Mouse (Mus musculus): ENCODE measurements around the gene Cacna1c.

The Cacna1c gene

DNA sequence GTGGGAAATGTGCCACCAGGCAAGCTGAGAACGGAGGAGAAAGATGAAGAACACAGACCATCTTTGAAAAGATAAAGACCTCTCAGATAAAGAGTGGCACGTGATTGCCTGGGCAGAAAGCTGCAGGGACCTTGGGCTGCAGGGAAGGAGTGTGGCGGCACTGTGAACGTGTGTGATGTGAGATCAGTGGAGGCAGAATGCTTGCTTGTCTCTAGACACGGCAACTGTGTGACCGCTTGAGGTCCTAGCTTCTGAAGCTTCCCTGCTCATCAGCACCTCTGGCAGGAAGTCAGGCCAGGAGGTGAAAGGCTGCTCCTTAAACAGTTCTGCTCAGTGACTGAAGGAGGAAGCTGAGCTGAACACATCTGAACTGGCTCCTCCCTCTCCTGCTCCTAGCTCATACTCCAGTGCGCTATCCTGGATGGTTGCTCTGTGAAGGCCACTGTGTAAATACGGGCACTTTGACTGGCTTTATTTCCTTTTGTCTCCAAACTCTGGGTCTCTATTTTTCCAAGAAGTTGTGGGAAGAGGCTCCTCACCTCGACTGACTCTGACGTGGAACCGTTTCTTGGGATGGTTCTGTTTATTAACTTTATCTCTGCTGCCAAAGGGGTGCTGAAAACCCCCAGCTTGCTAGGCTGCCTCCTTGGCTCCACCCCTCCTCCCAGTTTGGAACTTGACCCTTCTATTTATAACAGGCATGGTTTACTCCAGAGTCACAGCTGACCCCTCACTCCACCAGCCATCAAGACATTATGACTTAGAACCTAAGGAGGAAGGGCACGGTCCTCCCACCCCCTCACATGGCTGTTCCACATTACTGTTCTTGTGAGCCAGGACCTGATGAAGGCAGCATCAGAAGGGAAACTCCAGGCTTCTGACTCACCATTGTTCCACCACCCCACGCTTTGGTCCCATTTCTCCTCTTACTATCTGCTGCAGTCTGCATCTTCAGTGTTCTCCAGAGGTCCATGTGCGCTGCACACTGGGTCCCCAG is 357.0 kb downstream of the Cacna1c start:
- DNase-seq = no peak

DNA sequence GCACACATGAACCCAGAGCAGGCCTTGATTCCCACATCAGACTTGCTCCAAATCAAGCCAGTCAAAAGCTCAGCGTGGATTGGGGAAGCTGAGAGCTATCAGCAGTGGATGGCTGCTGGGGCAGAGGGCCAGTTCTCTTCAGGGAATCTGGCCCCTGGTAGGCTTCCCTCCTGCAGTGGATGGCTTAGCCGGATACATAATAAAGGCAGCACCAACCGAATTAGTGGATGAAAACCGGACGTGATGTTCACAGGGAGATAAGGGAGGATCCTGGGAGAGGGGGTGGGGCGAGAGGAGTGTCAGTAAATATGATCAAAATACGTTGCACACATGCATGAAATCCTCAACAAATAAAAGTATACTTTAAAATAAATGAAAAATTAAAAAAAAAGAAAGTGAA is 359.5 kb downstream of the Cacna1c start:
- DNase-seq = no peak

DNA sequence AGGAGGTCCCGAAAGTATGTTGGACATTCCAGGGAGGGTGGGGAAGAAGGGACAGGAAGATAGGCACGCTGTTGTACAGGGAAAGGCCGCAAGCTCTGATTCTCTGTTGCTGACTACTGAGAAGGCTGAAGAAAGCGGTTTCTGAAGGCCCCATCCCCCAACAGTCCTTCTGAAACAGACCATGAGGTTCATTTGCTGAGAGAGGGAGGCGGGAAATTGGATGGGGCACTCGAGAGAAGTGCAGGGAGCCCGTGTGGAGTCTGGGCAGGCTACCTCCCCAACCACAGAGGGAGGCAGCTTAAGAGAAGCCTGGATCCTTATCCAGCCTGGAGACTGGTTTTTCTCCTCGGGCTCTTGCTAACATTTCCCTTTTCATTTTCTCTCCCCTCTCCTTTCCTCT is 362.2 kb downstream of the Cacna1c start:
- DNase-seq = no peak

- DNase-seq = no peak
These were observed 363.2 kb downstream of the Cacna1c start for GRCm38 (mm10) chr6:118833049-118833448.

DNA sequence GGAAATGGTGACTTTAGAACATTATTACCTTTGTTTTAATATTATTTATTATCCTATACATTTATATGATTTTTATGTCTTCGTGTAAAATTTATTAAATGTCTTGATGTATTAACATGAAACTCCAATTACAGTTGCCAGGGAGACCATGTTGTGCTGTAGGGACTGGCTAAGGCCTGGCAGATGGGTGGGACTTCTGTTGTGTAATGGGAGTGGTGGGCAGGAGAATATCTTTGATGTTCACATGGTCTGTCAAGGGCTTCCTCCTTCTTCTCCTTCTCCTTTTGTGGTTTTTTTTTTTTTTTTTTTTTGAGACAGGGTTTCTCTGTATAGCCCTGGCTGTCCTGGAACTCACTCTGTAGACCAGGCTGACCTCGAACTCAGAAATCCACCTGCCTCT is 363.6 kb downstream of the Cacna1c start:
- no peak for DNase-seq

DNA sequence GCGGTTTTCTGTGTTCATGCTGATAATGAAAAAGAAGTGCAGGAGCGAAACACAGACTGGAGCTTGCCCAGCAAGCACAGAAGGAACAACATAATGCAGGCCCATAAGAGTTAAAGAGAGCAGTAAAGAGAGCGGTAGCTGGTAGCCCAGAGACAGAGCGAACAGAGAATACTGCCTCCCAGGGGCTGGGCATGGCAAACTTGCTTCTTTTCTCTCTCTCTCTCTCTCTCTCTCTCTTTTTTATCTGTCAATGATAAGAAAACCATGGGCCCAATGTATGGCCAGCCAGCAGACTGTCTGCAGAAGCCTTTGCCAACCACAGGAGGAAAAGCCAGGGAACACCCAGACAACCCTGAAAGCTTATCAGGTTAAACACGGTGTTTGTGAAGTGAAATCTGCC is 365.4 kb downstream of the Cacna1c start:
- DNase-seq = no peak

- no peak for DNase-seq
These were observed 368.0 kb downstream of the Cacna1c start for GRCm38 (mm10) chr6:118828187-118828586.

- DNase-seq = no peak
These were observed 368.7 kb downstream of the Cacna1c start for GRCm38 (mm10) chr6:118827560-118827959.

DNA sequence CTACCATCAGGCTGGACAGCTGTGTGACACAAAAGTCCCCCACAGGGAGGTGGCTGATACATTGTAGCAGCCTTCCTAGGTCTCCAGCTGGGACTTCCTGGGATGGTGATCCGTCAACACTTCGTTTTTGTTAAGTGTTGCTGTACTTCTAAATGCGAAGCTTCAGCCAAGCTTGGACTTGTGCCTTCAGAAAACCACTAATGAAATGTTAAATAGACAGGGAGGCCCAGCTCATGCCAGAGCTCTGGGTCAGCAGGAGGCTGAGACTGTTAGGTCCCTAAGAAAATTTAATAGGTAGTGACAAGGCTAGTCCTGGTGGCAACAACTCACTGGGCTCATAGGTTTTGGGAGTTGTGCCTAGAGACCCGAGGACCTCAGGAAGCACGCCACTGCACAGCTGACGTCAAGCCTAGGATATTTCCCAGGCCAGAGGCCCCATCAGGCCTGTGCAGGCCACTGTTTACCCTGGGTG is 370.8 kb downstream of the Cacna1c start:
- no peak for DNase-seq

DNA sequence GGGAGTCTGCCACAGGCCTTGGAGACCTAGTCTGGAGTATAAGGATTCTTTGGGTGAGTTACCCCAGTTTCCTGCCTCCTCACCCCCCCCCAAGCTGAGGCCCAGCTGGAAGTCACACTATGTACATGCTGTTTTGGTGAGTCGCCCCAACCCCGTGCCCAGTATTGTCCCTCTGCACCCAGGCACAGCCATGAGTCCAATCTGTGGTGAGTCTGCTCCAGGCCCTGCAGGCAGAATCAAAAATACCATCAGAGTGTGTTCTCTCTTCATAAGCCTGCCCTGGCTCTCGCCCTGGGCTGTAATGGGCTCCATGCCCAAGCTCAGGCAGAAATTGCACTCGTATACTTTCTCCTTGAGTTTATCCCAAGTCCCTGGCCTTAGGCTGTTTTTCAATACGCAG is 374.7 kb downstream of the Cacna1c start:
- no peak for DNase-seq

- no peak for DNase-seq
These were observed 376.6 kb downstream of the Cacna1c start for GRCm38 (mm10) chr6:118819657-118820056.

DNA sequence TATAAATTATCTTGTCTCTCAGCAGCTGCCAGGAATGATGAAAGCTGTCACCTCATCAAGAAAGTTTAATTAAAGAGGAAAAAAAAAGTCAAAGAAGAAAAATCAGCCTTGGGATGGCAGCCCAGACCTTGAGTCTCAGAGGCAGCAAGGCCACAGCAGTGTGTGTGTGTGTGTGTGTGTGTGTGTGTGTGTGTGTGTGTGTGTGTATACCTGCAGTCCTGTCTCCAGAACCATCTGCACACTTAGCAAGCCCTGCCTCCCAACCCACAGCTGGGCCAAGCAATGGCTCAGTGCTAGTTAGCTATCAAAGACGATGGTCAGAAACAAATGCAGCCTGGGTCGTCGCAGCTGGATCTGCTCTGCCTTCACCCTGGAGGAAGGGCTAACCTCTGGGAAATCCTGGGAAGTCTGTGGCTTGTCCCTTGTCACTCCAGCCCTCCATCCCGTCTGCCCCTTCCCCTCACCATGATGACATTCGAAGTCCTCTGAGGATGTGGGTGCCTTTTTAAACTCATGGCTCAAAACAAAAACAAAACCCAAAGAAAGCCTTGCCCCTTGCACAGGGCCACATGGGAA is 378.2 kb downstream of the Cacna1c start:
- DNase-seq = no peak

DNA sequence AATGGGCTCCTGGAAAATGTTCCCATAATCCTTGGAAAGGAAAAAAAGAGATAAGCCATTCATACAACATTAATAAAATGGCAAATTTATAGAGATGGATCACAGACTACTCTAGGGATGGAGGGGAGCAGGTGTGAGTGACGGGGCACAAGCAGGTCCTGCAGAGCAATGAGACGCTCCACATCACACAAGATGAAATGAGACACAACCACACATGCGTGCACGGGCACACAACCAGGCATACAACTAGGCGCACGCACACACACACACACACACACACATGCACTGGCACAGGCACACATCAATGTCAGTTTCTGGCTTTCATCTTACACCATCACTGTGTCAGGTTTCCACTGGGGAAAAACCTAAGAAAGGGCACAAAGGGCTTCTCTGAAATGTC is 380.0 kb downstream of the Cacna1c start:
- DNase-seq = no peak

- DNase-seq = no peak
These were observed 383.7 kb downstream of the Cacna1c start for GRCm38 (mm10) chr6:118812556-118812955.

- peak; percentile 54 for DNase-seq
These were observed 384.2 kb downstream of the Cacna1c start for GRCm38 (mm10) chr6:118812007-118812406.

- DNase-seq = no peak
These were observed 385.4 kb downstream of the Cacna1c start for GRCm38 (mm10) chr6:118810834-118811233.

- no peak for DNase-seq
These were observed 391.1 kb downstream of the Cacna1c start for GRCm38 (mm10) chr6:118805139-118805538.

- DNase-seq = peak; percentile 47
These were observed 393.9 kb downstream of the Cacna1c start for GRCm38 (mm10) chr6:118802286-118802685.

DNA sequence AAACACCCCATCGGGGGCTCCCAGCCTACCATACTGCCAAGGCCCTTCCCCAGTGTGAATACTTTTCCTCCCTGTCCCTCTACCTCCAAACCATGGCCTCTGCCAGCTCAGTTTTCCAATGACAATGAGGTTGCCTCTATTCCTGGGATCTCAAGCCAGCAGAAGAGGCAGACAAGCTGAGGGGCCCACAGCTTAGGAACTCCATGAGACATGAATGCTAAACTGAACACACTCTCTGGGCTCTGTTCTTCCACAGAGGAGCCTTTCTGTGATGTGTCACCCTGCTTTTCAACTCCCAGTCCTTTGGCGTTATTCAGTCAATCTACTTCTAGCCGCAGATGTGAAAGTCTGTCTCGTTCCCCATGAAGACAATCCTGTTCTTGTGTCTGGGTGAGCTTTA is 399.8 kb downstream of the Cacna1c start:
- DNase-seq = no peak

GRCm38 (mm10) chr6:118795716-118796115 is 400.5 kb downstream of the Cacna1c start:
- no peak for DNase-seq

DNA sequence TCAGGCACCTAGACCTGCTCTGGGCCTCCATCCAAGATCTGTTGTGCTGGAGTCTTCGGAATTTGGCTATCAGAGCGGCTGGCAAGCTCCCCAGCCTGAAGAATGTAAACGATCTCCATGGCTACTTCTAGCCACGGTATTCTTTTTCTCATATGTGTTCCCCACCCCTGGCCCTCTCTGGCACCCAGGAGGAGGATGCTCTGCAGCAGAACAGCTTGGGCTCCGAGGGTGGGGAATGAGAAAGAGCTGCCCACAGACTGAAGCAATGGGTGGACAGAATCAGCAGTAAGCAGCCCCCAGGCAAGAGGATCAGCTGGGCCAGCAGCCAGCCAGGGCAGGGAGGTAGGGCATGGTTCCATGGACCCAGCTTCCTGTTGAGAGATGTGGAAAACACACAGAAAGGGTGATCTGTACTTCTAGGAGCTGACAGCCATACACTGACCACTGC is 404.3 kb downstream of the Cacna1c start:
- peak; percentile 55 for DNase-seq

DNA sequence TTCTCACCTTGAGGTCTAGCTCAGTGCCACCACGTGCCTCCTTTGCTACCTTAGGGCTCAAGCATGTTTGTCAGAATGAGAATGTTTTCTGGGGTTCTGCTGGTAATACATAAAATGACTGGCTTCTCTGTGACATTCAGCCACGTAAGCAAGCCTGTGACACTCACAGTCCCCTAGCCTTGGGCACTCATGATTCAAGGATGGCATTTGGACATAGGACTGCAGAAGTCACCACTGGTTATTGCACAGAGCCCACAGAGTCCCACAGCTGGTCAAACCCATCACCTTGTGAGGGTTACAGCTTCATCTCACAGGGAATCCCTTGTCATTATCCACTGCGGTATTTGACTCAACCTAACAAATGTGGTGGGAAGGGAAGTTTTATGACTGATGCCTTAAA is 408.3 kb downstream of the Cacna1c start:
- no peak for DNase-seq

GRCm38 (mm10) chr6:118780280-118780679 is 415.9 kb downstream of the Cacna1c start:
- DNase-seq = peak; percentile 62

DNA sequence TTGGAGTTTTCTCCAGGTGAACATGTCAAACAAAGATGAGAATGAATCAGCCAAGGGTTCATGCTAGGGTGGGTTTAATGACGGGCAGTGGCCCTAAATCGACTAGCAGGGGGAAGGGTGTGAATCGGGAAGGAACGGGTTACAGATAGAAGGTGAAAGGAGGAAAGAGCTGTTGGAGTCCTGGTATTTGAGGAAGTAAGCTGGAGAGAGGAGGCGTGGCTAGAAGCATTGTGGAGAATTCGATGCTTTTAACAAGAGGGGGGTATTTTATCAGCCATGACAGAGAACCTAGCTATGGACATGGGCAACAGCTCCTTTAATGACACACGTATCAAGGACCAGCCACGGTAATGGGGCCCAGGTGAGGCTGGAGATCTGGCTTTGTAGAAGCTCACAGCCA is 417.0 kb downstream of the Cacna1c start:
- no peak for DNase-seq
